Mouse (Mus musculus) cerebellum, adult 2 months (tissue): Measurements from ENCODE around the gene Tnfrsf9. TPM values are rescaled to one million over a fixed set of nuclear protein-coding genes. Genes with fewer than 3 reads are reported as not detected.

Experiments used
- DNase-seq, 2 experiments: peaks; one replicate each; pipeline ENCODE4 v3.0.0; 2021
- H3K27ac ChIP-seq: fragments of 200-500 bp; 2 replicates; pipeline ENCODE4 v1.5.1; 2012; ENCODE audit warnings: low read length, control low read depth, inconsistent platforms; ENCODE audit not compliant: insufficient read depth
- H3K27me3 ChIP-seq: fragments of 200-500 bp; 2 replicates; pipeline ENCODE4 v1.6.1; 2012; ENCODE audit warnings: inconsistent platforms, mild to moderate bottlenecking, low read length, moderate library complexity; ENCODE audit not compliant: control insufficient read depth, insufficient read depth
- H3K4me1 ChIP-seq: fragments of 200-500 bp; 2 replicates; pipeline ENCODE4 v1.6.1; 2011; ENCODE audit warnings: low read length; ENCODE audit not compliant: control insufficient read depth, insufficient read depth
- H3K4me3 ChIP-seq: fragments of 200-500 bp; replicated peaks from 2 replicates; pipeline ENCODE3; 2011; ENCODE audit warnings: mild to moderate bottlenecking, low read depth, low read length, control low read depth; ENCODE audit not compliant: insufficient read depth
- CTCF ChIP-seq: fragments of 200-500 bp; IDR thresholded peaks from 2 replicates; pipeline ENCODE4 v1.5.1; 2011; ENCODE audit warnings: low read depth, mild to moderate bottlenecking, control low read depth, low read length, moderate library complexity, borderline replicate concordance; ENCODE audit not compliant: insufficient read depth
- POLR2A ChIP-seq: fragments of 200-500 bp; IDR thresholded peaks from 2 replicates; pipeline ENCODE4 v1.6.1; 2011; ENCODE audit warnings: low read length, control low read depth, borderline replicate concordance; ENCODE audit not compliant: insufficient read depth
- WGBS: fragments of 180-500 bp; shearing (Covaris S2); methylation state at CpG from one replicate; pipeline ENCODE4 v1.1.7; 2018; 5-methylcytosine and 5-hydroxymethylcytosine counted together
- polyA plus RNA-seq: library from polyadenylated mRNA; depleted of rRNA; stranded (reverse); fragments of >200 nt; gene quantifications from 2 replicates; pipeline ENCODE4 v1.2.3, GENCODE M21; 2012; rRNA removed

The Tnfrsf9 gene
- 0.64 and 0.67 TPM in 2 replicates for polyA plus RNA-seq

GRCm38 (mm10) chr4:150914290-150914733 lies at the start of gene Tnfrsf9, which contains the start of gene Park7:
TSS of gene Tnfrsf9 (plus strand) at chr4:150914562.
TSS of gene Park7 (minus strand) at chr4:150914437.
- peak; percentile 54; the same call in 1 of the 2 replicates for TF ChIP-seq CTCF
- peak; percentile 97; the same call in 1 of the 2 replicates for TF ChIP-seq POLR2A
- Histone ChIP-seq H3K4me1 (peaks cover 2% of the 10 kb centered on the region; the same call in 1 of the 2 replicates), H3K4me3 (peak within 1 kb of the TSS; percentile 78), H3K27me3 (no peaks in the 10 kb centered on the region), H3K27ac (peak within 1 kb of the TSS; percentile 80)
- WGBS = under 1% methylated on average over 48 of the region's 48 CpGs
- peak; percentile 97 to 98 for DNase-seq

GRCm38 (mm10) chr4:150865371-150865770 lies 49.0 kb upstream of the Tnfrsf9 start:
- DNase-seq = no peak
- TF ChIP-seq CTCF (no peak), POLR2A (no peak)
- H3K4me3 ChIP-seq = no peak overlapping the region
- H3K4me1 ChIP-seq = no peaks in the 10 kb centered on the region
- H3K27me3 ChIP-seq = no peaks in the 10 kb centered on the region
- no peak overlapping the region for H3K27ac ChIP-seq

GRCm38 (mm10) chr4:150866069-150866468 lies 48.3 kb upstream of the Tnfrsf9 start:
- H3K27ac ChIP-seq = no peak overlapping the region
- TF ChIP-seq POLR2A = no peak
- TF ChIP-seq CTCF = no peak
- 92% methylated on average over 11 of the region's 11 CpGs for WGBS
- no peak for DNase-seq
- H3K4me1 ChIP-seq = peaks cover 3% of the 10 kb centered on the region
- H3K4me3 ChIP-seq = no peak overlapping the region
- H3K27me3 ChIP-seq = no peaks in the 10 kb centered on the region

GRCm38 (mm10) chr4:150866494-150866893 lies 47.9 kb upstream of the Tnfrsf9 start:
- no peak overlapping the region for H3K4me3 ChIP-seq
- no peak overlapping the region for H3K27ac ChIP-seq
- no peak for DNase-seq
- H3K27me3 ChIP-seq = no peaks in the 10 kb centered on the region
- H3K4me1 ChIP-seq = peaks cover 7% of the 10 kb centered on the region
- WGBS = 89% methylated on average over 11 of the region's 12 CpGs
- TF ChIP-seq POLR2A = no peak
- TF ChIP-seq CTCF = no peak

GRCm38 (mm10) chr4:150868161-150868560 lies 46.2 kb upstream of the Tnfrsf9 start:
- H3K27ac ChIP-seq = no peak overlapping the region
- WGBS = 87% methylated on average over 6 of the region's 6 CpGs
- H3K27me3 ChIP-seq = no peaks in the 10 kb centered on the region
- DNase-seq = no peak
- TF ChIP-seq CTCF (no peak), POLR2A (no peak)
- H3K4me1 ChIP-seq = peaks cover 12% of the 10 kb centered on the region
- no peak overlapping the region for H3K4me3 ChIP-seq

GRCm38 (mm10) chr4:150868859-150869258 lies 45.5 kb upstream of the Tnfrsf9 start:
- TF ChIP-seq POLR2A (no peak), CTCF (no peak)
- Histone ChIP-seq H3K27ac (no peak overlapping the region), H3K27me3 (no peaks in the 10 kb centered on the region), H3K4me1 (peaks cover 12% of the 10 kb centered on the region), H3K4me3 (no peak overlapping the region)
- DNase-seq = no peak
- 92% methylated on average over 2 of the region's 2 CpGs for WGBS

- Histone ChIP-seq H3K27ac (no peak overlapping the region; the same call in 1 of the 2 replicates), H3K27me3 (no peaks in the 10 kb centered on the region), H3K4me1 (peaks cover 12% of the 10 kb centered on the region), H3K4me3 (no peak overlapping the region)
- TF ChIP-seq POLR2A (no peak), CTCF (no peak)
- DNase-seq = no peak
- WGBS = 60% methylated on average over 17 of the region's 17 CpGs
Measured at GRCm38 (mm10) chr4:150869276-150870197, 44.8 kb upstream of the Tnfrsf9 start.

GRCm38 (mm10) chr4:150870963-150871391 lies 43.4 kb upstream of the Tnfrsf9 start:
- WGBS = 84% methylated on average over 13 of the region's 13 CpGs

More at GRCm38 (mm10) chr4:150870963-150871391, 43.4 kb upstream of the Tnfrsf9 start:
- DNase-seq = no peak
- Histone ChIP-seq H3K27me3 (no peaks in the 10 kb centered on the region), H3K27ac (peak overlapping the region; percentile 24; the same call in 1 of the 2 replicates), H3K4me1 (peaks cover 12% of the 10 kb centered on the region), H3K4me3 (no peak overlapping the region)
- TF ChIP-seq POLR2A (no peak), CTCF (no peak)
